Mouse (Mus musculus): ENCODE measurements at regions not wholly inside any gene's neighbourhood (a gene's known extent, or its start where the extent isn't known, plus 50 kb on each side); places are given as distances from the start of the nearest gene placed in this dataset.

DNA sequence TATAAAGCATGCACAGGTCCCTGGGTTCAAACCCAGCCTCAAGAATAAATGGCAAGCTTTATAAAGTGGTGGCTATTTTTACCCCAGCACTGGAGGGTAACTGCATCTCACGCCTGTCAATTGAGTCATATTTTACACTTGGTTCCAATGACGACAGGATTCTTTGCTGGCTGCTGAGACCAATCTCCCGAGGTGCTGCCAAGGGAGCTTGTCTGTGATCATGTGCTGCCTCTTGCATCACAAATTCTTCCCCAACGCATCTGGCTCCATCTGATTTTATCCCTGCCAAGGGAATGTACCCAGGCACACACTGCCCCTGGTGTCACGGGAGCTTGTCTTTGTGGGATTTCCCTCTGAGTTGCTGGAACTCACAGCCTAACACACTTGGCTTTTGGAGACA is 486.8 kb downstream of the Zfp704 start:
- no peak for TF ChIP-seq CTCF (IDR thresholded peaks at IDR 0.05; ENCODE audit: borderline replicate concordance, control insufficient read depth, extremely low read depth, insufficient read depth, low read length, poor library complexity)
- no peak for TF ChIP-seq POLR2A (IDR thresholded peaks at IDR 0.05; ENCODE audit: control insufficient read depth, extremely low read depth, insufficient read depth, low read length, poor library complexity)

Data from thymus, adult 2 months (tissue).